Mouse (Mus musculus): ENCODE measurements around the gene Slc7a15. TPM values are rescaled to one million over a fixed set of nuclear protein-coding genes. Genes with fewer than 3 reads are reported as not detected.
"Not testable (repeated sequence)": the region's sequence is repeated elsewhere in the genome, so short reads cannot be mapped to it uniquely, and the experiment has no call there.

Gene Slc7a15
- polyA plus RNA-seq (2016; fragmentation: Nextera tagmentation; extraction: Ambion mirVana): not detected in 2 replicates

- not testable (repeated sequence) for H3K27me3 ChIP-seq (ENCODE audit: low read depth, poor library complexity, severe bottlenecking); H3K9me3 ChIP-seq (replicated peaks); H3K4me1 ChIP-seq; H3K4me3 ChIP-seq; H3K36me3 ChIP-seq; DNase-seq (ENCODE audit: low spot score); H3K27ac ChIP-seq
- 97% methylated on average over 7 of the region's 7 CpGs for WGBS
Observed at GRCm38 (mm10) chr12:8598966-8599365, at the start of gene Slc7a15. Gene Slc7a15, minus strand, starts transcription at chr12:8599066.

- H3K4me3 ChIP-seq; H3K9me3 ChIP-seq (replicated peaks); DNase-seq (ENCODE audit: low spot score); H3K27me3 ChIP-seq (ENCODE audit: low read depth, poor library complexity, severe bottlenecking); H3K27ac ChIP-seq; H3K36me3 ChIP-seq; H3K4me1 ChIP-seq: not testable (repeated sequence)
- WGBS: 61% methylated on average over 8 of the region's 8 CpGs
Observed at GRCm38 (mm10) chr12:8648211-8648610, 49.3 kb upstream of the Slc7a15 start.

- Histone ChIP-seq H3K4me3 (peak overlapping the region; percentile 75), H3K27ac (peak overlapping the region; percentile 99), H3K9me3 (replicated peaks) (no peaks in the 10 kb centered on the region), H3K36me3 (0 out of 2 replicates have a peak, but pooled peaks cover 2% of the 10 kb centered on the region), H3K27me3 (ENCODE audit: low read depth, poor library complexity, severe bottlenecking) (no peaks in the 10 kb centered on the region), H3K4me1 (peaks cover 7% of the 10 kb centered on the region)
- peak; percentile 40 for DNase-seq (ENCODE audit: low spot score)
- 9% methylated on average over 10 of the region's 10 CpGs for WGBS
Observed at GRCm38 (mm10) chr12:8641425-8641735, 42.5 kb upstream of the Slc7a15 start.

GRCm38 (mm10) chr12:8640711-8641424, 42.0 kb upstream of the Slc7a15 start:
- no peaks in the 10 kb centered on the region for H3K27me3 ChIP-seq (ENCODE audit: low read depth, poor library complexity, severe bottlenecking)
- no peaks in the 10 kb centered on the region for H3K9me3 ChIP-seq (replicated peaks)
- under 1% methylated on average over 47 of the region's 47 CpGs for WGBS
- H3K36me3 ChIP-seq: 0 out of 2 replicates have a peak, but pooled peaks cover 2% of the 10 kb centered on the region
- peak; percentile 98 for DNase-seq (ENCODE audit: low spot score)
- peak overlapping the region; percentile 99 for H3K27ac ChIP-seq
- peak overlapping the region; percentile 75 for H3K4me3 ChIP-seq
- H3K4me1 ChIP-seq: peaks cover 7% of the 10 kb centered on the region

- H3K9me3 ChIP-seq (replicated peaks); DNase-seq (ENCODE audit: low spot score); H3K27ac ChIP-seq; H3K27me3 ChIP-seq (ENCODE audit: low read depth, poor library complexity, severe bottlenecking); H3K4me1 ChIP-seq; H3K36me3 ChIP-seq: not testable (repeated sequence)
- H3K4me3 ChIP-seq: peak overlapping the region; percentile 75
- WGBS: 10% methylated on average over 2 of the region's 2 CpGs
Observed at GRCm38 (mm10) chr12:8640186-8640585, 41.3 kb upstream of the Slc7a15 start.

GRCm38 (mm10) chr12:8638411-8639087, 39.7 kb upstream of the Slc7a15 start:
- not testable (repeated sequence) for H3K4me3 ChIP-seq; H3K27me3 ChIP-seq (ENCODE audit: low read depth, poor library complexity, severe bottlenecking); H3K9me3 ChIP-seq (replicated peaks); H3K4me1 ChIP-seq; H3K36me3 ChIP-seq; H3K27ac ChIP-seq
- peak; percentile 78 for DNase-seq (ENCODE audit: low spot score)
- WGBS: 72% methylated on average over 10 of the region's 10 CpGs

- DNase-seq (ENCODE audit: low spot score): no peak
- H3K36me3 ChIP-seq: 0 out of 2 replicates have a peak, but pooled peaks cover 2% of the 10 kb centered on the region
- no peaks in the 10 kb centered on the region for H3K27me3 ChIP-seq (ENCODE audit: low read depth, poor library complexity, severe bottlenecking)
- no peak overlapping the region for H3K4me3 ChIP-seq
- peaks cover 7% of the 10 kb centered on the region for H3K4me1 ChIP-seq
- 92% methylated on average over 14 of the region's 14 CpGs for WGBS
- H3K9me3 ChIP-seq (replicated peaks): no peaks in the 10 kb centered on the region
- H3K27ac ChIP-seq: no peak overlapping the region
Observed at GRCm38 (mm10) chr12:8636945-8637344, 38.1 kb upstream of the Slc7a15 start.

GRCm38 (mm10) chr12:8635546-8635945, 36.7 kb upstream of the Slc7a15 start:
- no peak overlapping the region for H3K4me3 ChIP-seq
- peaks cover 7% of the 10 kb centered on the region for H3K4me1 ChIP-seq
- 0 out of 2 replicates have a peak, but pooled peaks cover 2% of the 10 kb centered on the region for H3K36me3 ChIP-seq
- no peak for DNase-seq (ENCODE audit: low spot score)
- WGBS: 97% methylated on average over 4 of the region's 4 CpGs
- no peaks in the 10 kb centered on the region for H3K9me3 ChIP-seq (replicated peaks)
- no peaks in the 10 kb centered on the region for H3K27me3 ChIP-seq (ENCODE audit: low read depth, poor library complexity, severe bottlenecking)
- H3K27ac ChIP-seq: no peak overlapping the region

- H3K27ac ChIP-seq: no peak overlapping the region
- no peaks in the 10 kb centered on the region for H3K9me3 ChIP-seq (replicated peaks)
- peaks cover 4% of the 10 kb centered on the region; the same call in 1 of the 2 replicates for H3K4me1 ChIP-seq
- whole genome bisulfite sequencing: 95% methylated on average over 1 of the region's 1 CpGs
- DNase-seq (ENCODE audit: low spot score): no peak
- no peaks in the 10 kb centered on the region for H3K27me3 ChIP-seq (ENCODE audit: low read depth, poor library complexity, severe bottlenecking)
- no peak overlapping the region for H3K4me3 ChIP-seq
- 0 out of 2 replicates have a peak, but pooled peaks cover 5% of the 10 kb centered on the region for H3K36me3 ChIP-seq
Observed at GRCm38 (mm10) chr12:8634306-8634705, 35.4 kb upstream of the Slc7a15 start.

GRCm38 (mm10) chr12:8632737-8633365, 34.0 kb upstream of the Slc7a15 start:
- 79% methylated on average over 2 of the region's 2 CpGs for WGBS
- H3K27me3 ChIP-seq (ENCODE audit: low read depth, poor library complexity, severe bottlenecking): no peaks in the 10 kb centered on the region
- H3K9me3 ChIP-seq (replicated peaks): no peaks in the 10 kb centered on the region
- H3K4me1 ChIP-seq: no peaks in the 10 kb centered on the region
- no peak for DNase-seq (ENCODE audit: low spot score)
- no peak overlapping the region for H3K27ac ChIP-seq
- no peak overlapping the region for H3K4me3 ChIP-seq
- 0 out of 2 replicates have a peak, but pooled peaks cover 6% of the 10 kb centered on the region for H3K36me3 ChIP-seq

- Histone ChIP-seq H3K36me3 (0 out of 2 replicates have a peak, but pooled peaks cover 4% of the 10 kb centered on the region), H3K4me1 (no peaks in the 10 kb centered on the region), H3K4me3 (no peak overlapping the region), H3K27ac (no peak overlapping the region), H3K9me3 (replicated peaks) (no peaks in the 10 kb centered on the region), H3K27me3 (ENCODE audit: low read depth, poor library complexity, severe bottlenecking) (no peaks in the 10 kb centered on the region)
- no peak for DNase-seq (ENCODE audit: low spot score)
- WGBS: 97% methylated on average over 1 of the region's 1 CpGs
Observed at GRCm38 (mm10) chr12:8631691-8632090, 32.8 kb upstream of the Slc7a15 start.

- Histone ChIP-seq H3K4me3 (no peak overlapping the region), H3K27ac (no peak overlapping the region)
- 96% methylated on average over 6 of the region's 6 CpGs for WGBS
Observed at GRCm38 (mm10) chr12:8629537-8629936, 30.7 kb upstream of the Slc7a15 start.

GRCm38 (mm10) chr12:8620678-8621018, 21.8 kb upstream of the Slc7a15 start:
- Histone ChIP-seq H3K4me1 (no peaks in the 10 kb centered on the region), H3K9me3 (replicated peaks) (no peaks in the 10 kb centered on the region), H3K27me3 (ENCODE audit: low read depth, poor library complexity, severe bottlenecking) (no peaks in the 10 kb centered on the region), H3K4me3 (no peak overlapping the region), H3K27ac (no peak overlapping the region), H3K36me3 (peaks cover 5% of the 10 kb centered on the region)
- no peak for DNase-seq (ENCODE audit: low spot score)
- WGBS: 93% methylated on average over 5 of the region's 5 CpGs

More at GRCm38 (mm10) chr12:8629537-8629936, 30.7 kb upstream of the Slc7a15 start:
- no peak for DNase-seq (ENCODE audit: low spot score)
- no peaks in the 10 kb centered on the region for H3K9me3 ChIP-seq (replicated peaks)
- no peaks in the 10 kb centered on the region for H3K4me1 ChIP-seq
- no peaks in the 10 kb centered on the region for H3K27me3 ChIP-seq (ENCODE audit: low read depth, poor library complexity, severe bottlenecking)
- H3K36me3 ChIP-seq: 0 out of 2 replicates have a peak, but pooled peaks cover 4% of the 10 kb centered on the region
